In the genomic region with DNA sequence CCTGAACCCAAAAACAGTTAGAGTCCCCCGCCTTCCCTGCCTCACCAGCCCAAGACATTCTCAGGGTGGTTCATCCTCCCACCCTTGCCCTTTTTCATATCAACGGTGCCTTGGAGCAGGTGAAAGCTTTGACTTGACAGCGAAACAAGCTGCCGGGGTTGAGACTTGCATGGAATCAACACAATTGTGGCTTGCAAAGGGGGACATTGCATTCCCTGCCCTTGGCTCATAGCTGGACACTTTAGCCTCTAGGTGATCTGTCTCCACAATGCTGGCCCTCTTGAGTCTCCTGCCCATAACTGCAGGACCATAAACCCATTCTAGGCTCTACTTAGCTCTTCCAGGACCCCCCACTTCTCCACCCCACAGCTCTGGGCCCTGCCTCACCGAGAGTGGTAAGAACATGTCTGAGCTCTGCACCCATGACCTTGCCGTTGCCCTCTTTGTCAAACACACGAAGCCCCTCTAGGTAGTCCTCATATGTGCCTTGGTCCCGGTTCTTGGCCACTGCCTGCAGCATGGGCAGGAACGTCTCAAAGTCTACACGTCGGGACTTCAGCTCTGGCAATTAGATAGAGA, we compare ENCODE assay signal across 8 mouse cellular contexts. TPM values are rescaled to one million over a fixed set of nuclear protein-coding genes. Genes with fewer than 3 reads are reported as not detected.
DNase-seq lines count a peak whose midpoint lies in the region; ATAC-seq lines count a peak whose summit lies in the region.

No protein-coding gene starts in this region.

- no peaks in the 10 kb centered on the region for H3K9me3 ChIP-seq in megakaryocyte, embryonic 14.5 days
- H3K9me3 ChIP-seq in limb, embryonic 11.5 days (ENCODE audit: control insufficient read depth, low read length), result no peaks in the 10 kb centered on the region
- H3K9me3 ChIP-seq in stomach, embryonic 14.5 days (ENCODE audit: control insufficient read depth, low read depth, low read length), result no peaks in the 10 kb centered on the region

- H3K36me3 ChIP-seq in megakaryocyte, embryonic 14.5 days (replicated peaks; ENCODE audit: low read length), result peaks cover 39% of the 10 kb centered on the region
- H3K36me3 ChIP-seq in limb, embryonic 11.5 days (ENCODE audit: control insufficient read depth, insufficient read depth, low read length), result peaks cover 14% of the 10 kb centered on the region
- peaks cover 21% of the 10 kb centered on the region; the same call in 1 of the 2 replicates for H3K36me3 ChIP-seq in stomach, embryonic 14.5 days (ENCODE audit: control insufficient read depth, insufficient read depth, low read length)

- 56% methylated on average over 11 of the region's 11 CpGs for WGBS in limb, embryonic 11.5 days
- WGBS in stomach, embryonic 14.5 days, result 50% methylated on average over 11 of the region's 11 CpGs

- peaks cover 75% of the 10 kb centered on the region for H3K4me1 ChIP-seq in megakaryocyte, embryonic 14.5 days
- H3K4me1 ChIP-seq in limb, embryonic 11.5 days (ENCODE audit: control insufficient read depth, insufficient read depth, low read length), result peaks cover 11% of the 10 kb centered on the region
- peaks cover 36% of the 10 kb centered on the region for H3K4me1 ChIP-seq in stomach, embryonic 14.5 days (ENCODE audit: control insufficient read depth, insufficient read depth, low read length)

- peak overlapping the region; percentile 77 for H3K4me2 ChIP-seq in limb, embryonic 11.5 days (ENCODE audit: low read depth, severe bottlenecking)
- H3K4me2 ChIP-seq in stomach, embryonic 14.5 days (replicated peaks; ENCODE audit: low read depth, low read length), result peak overlapping the region; percentile 84

- H3K27me3 ChIP-seq in megakaryocyte, embryonic 14.5 days (replicated peaks), result no peaks in the 10 kb centered on the region
- H3K27me3 ChIP-seq in limb, embryonic 11.5 days (ENCODE audit: control insufficient read depth, insufficient read depth, low read length), result no peaks in the 10 kb centered on the region
- H3K27me3 ChIP-seq in stomach, embryonic 14.5 days (ENCODE audit: control insufficient read depth, insufficient read depth, low read length), result no peaks in the 10 kb centered on the region

- peak overlapping the region; percentile 92 for H3K4me3 ChIP-seq in megakaryocyte, embryonic 14.5 days (replicated peaks)
- H3K4me3 ChIP-seq in limb, embryonic 11.5 days (ENCODE audit: low read depth, low read length), result peak overlapping the region; percentile 86
- peak overlapping the region; percentile 71 for H3K4me3 ChIP-seq in stomach, embryonic 14.5 days (ENCODE audit: low read depth, low read length)

- no peak for ATAC-seq in CD4-positive, CD25-positive, alpha-beta regulatory T cell, adult 4 months
- ATAC-seq in megakaryocyte, adult 5-6 weeks (ENCODE audit: poor library complexity, severe bottlenecking), result no peak
- no peak for ATAC-seq in limb, embryonic 11.5 days (ENCODE audit: insufficient number of reproducible peaks, low FRiP score, low TSS enrichment, low read depth)
- ATAC-seq in stomach, embryonic 14.5 days (ENCODE audit: insufficient number of reproducible peaks, insufficient read depth, low FRiP score, low read depth), result no peak

- no peak overlapping the region for H3K27ac ChIP-seq in limb, embryonic 11.5 days (replicated peaks; ENCODE audit: low read depth, low read length)
- H3K27ac ChIP-seq in stomach, embryonic 14.5 days (ENCODE audit: low read length), result peak overlapping the region; percentile 87

- peak overlapping the region; percentile 71 for H3K9ac ChIP-seq in limb, embryonic 11.5 days (ENCODE audit: low read length)
- peak overlapping the region; percentile 68 for H3K9ac ChIP-seq in stomach, embryonic 14.5 days (replicated peaks; ENCODE audit: low read depth, low read length)

- peak; percentile 25 for DNase-seq in CD4-positive, CD25-positive, alpha-beta regulatory T cell, adult 2 months (ENCODE audit: low read depth, low spot score)
- peak; percentile 42 for DNase-seq in limb, embryonic 11.5 days (ENCODE audit: low spot score)
- no peak for DNase-seq in Muller cell, postnatal 12 days (ENCODE audit: inconsistent ontology term)
- DNase-seq in thymus, postnatal 0 days (ENCODE audit: low spot score), result no peak

RNA-seq across cellular contexts. Expression of a gene that starts 0.8 kb away (rescaled TPM):
- 100 to 1,000 TPM; 937 to 954 TPM for polyA plus RNA-seq in CD4-positive, CD25-positive, alpha-beta regulatory T cell, adult 4 months (2017; shearing (Covaris generic))
- polyA plus RNA-seq in megakaryocyte, embryonic 14.5 days (2012; ENCODE audit: insufficient read depth, low replicate concordance), result 175 and 2,406 TPM in 2 replicates
- total RNA-seq in megakaryocyte, adult 5-6 weeks (2015), result 1,624 and 1,690 TPM in 2 replicates
- 1,921 and 2,467 TPM in 2 replicates for total RNA-seq in megakaryocyte, adult 5-6 weeks (2017)
- polyA plus RNA-seq in limb, embryonic 11.5 days (2014; fragmentation: Nextera tagmentation; extraction: Ambion mirVana), result 656 and 696 TPM in 2 replicates
- 1,824 and 1,933 TPM in 2 replicates for polyA plus RNA-seq in stomach, embryonic 14.5 days (2014; fragmentation: Nextera tagmentation; extraction: Ambion mirVana)
- 963 and 1,020 TPM in 2 replicates for polyA plus RNA-seq in thymus, postnatal 0 days (2015; fragmentation: Nextera tagmentation; extraction: Ambion mirVana)

RNA-seq across cellular contexts. Expression of a gene that starts 3.7 kb away (rescaled TPM):
- polyA plus RNA-seq in CD4-positive, CD25-positive, alpha-beta regulatory T cell, adult 4 months (2017; shearing (Covaris generic)), result 1 to 10 TPM; 4.3 to 5.4 TPM
- 9.5 and 15.9 TPM in 2 replicates for polyA plus RNA-seq in megakaryocyte, embryonic 14.5 days (2012; ENCODE audit: insufficient read depth, low replicate concordance)
- total RNA-seq in megakaryocyte, adult 5-6 weeks (2015), result 3.4 and 5.8 TPM in 2 replicates
- 0.99 and 2.0 TPM in 2 replicates for total RNA-seq in megakaryocyte, adult 5-6 weeks (2017)
- polyA plus RNA-seq in limb, embryonic 11.5 days (2014; fragmentation: Nextera tagmentation; extraction: Ambion mirVana), result 3.1 and 4.4 TPM in 2 replicates
- polyA plus RNA-seq in stomach, embryonic 14.5 days (2014; fragmentation: Nextera tagmentation; extraction: Ambion mirVana), result 3.2 and 3.4 TPM in 2 replicates
- polyA plus RNA-seq in thymus, postnatal 0 days (2015; fragmentation: Nextera tagmentation; extraction: Ambion mirVana), result 3.8 and 5.2 TPM in 2 replicates

RNA-seq across cellular contexts. Expression of a gene that starts 30.9 kb away (rescaled TPM):
- 10 to 100 TPM; 68.4 to 84.4 TPM for polyA plus RNA-seq in CD4-positive, CD25-positive, alpha-beta regulatory T cell, adult 4 months (2017; shearing (Covaris generic))
- 48.5 and 62.5 TPM in 2 replicates for polyA plus RNA-seq in megakaryocyte, embryonic 14.5 days (2012; ENCODE audit: insufficient read depth, low replicate concordance)
- total RNA-seq in megakaryocyte, adult 5-6 weeks (2015), result 125 and 127 TPM in 2 replicates
- 266 and 267 TPM in 2 replicates for total RNA-seq in megakaryocyte, adult 5-6 weeks (2017)
- polyA plus RNA-seq in limb, embryonic 11.5 days (2014; fragmentation: Nextera tagmentation; extraction: Ambion mirVana), result 7.6 and 8.9 TPM in 2 replicates
- polyA plus RNA-seq in stomach, embryonic 14.5 days (2014; fragmentation: Nextera tagmentation; extraction: Ambion mirVana), result 25.8 and 28.9 TPM in 2 replicates
- 43.2 and 44.6 TPM in 2 replicates for polyA plus RNA-seq in thymus, postnatal 0 days (2015; fragmentation: Nextera tagmentation; extraction: Ambion mirVana)

RNA-seq across cellular contexts. Expression of a gene that starts 35.7 kb away (rescaled TPM):
- polyA plus RNA-seq in CD4-positive, CD25-positive, alpha-beta regulatory T cell, adult 4 months (2017; shearing (Covaris generic)), result 10 to 100 TPM; 45.7 to 62.7 TPM
- polyA plus RNA-seq in megakaryocyte, embryonic 14.5 days (2012; ENCODE audit: insufficient read depth, low replicate concordance), result 86.7 and 138 TPM in 2 replicates
- total RNA-seq in megakaryocyte, adult 5-6 weeks (2015), result 73.1 and 82.3 TPM in 2 replicates
- 63.1 and 78.4 TPM in 2 replicates for total RNA-seq in megakaryocyte, adult 5-6 weeks (2017)
- polyA plus RNA-seq in limb, embryonic 11.5 days (2014; fragmentation: Nextera tagmentation; extraction: Ambion mirVana), result 96.5 and 105 TPM in 2 replicates
- polyA plus RNA-seq in stomach, embryonic 14.5 days (2014; fragmentation: Nextera tagmentation; extraction: Ambion mirVana), result 109 and 110 TPM in 2 replicates
- 37.2 and 41.7 TPM in 2 replicates for polyA plus RNA-seq in thymus, postnatal 0 days (2015; fragmentation: Nextera tagmentation; extraction: Ambion mirVana)

RNA-seq across cellular contexts. Expression of a gene that starts 52.8 kb away (rescaled TPM):
- 10 to 100 TPM in 1 of 2 experiments, 1 to 10 TPM in 1; 9.2 to 11.8 TPM for polyA plus RNA-seq in CD4-positive, CD25-positive, alpha-beta regulatory T cell, adult 4 months (2017; shearing (Covaris generic))
- polyA plus RNA-seq in megakaryocyte, embryonic 14.5 days (2012; ENCODE audit: insufficient read depth, low replicate concordance), result 21.5 and 24.2 TPM in 2 replicates
- 6.0 and 8.1 TPM in 2 replicates for total RNA-seq in megakaryocyte, adult 5-6 weeks (2015)
- 12.9 and 14.5 TPM in 2 replicates for total RNA-seq in megakaryocyte, adult 5-6 weeks (2017)
- polyA plus RNA-seq in limb, embryonic 11.5 days (2014; fragmentation: Nextera tagmentation; extraction: Ambion mirVana), result 15.3 and 19.4 TPM in 2 replicates
- 8.8 and 10.7 TPM in 2 replicates for polyA plus RNA-seq in stomach, embryonic 14.5 days (2014; fragmentation: Nextera tagmentation; extraction: Ambion mirVana)
- 17.8 and 18.8 TPM in 2 replicates for polyA plus RNA-seq in thymus, postnatal 0 days (2015; fragmentation: Nextera tagmentation; extraction: Ambion mirVana)

Comparison
In these comparisons a context has a peak if more than half of its experiments do, and no peak if none do; other contexts are left out.
1. DNase-seq: peak in CD4-positive, CD25-positive, alpha-beta regulatory T cell, adult 2 months (single experiment) and limb, embryonic 11.5 days (single experiment); none in Muller cell, postnatal 12 days (single experiment) and thymus, postnatal 0 days (single experiment).
2. Peak in every context shown above with its lines, with median percentiles within 50 percentile points of each other: H3K4me3 ChIP-seq.